Mouse (Mus musculus) heart, postnatal 36 days (tissue): ENCODE measurements at regions not wholly inside any gene's neighbourhood (a gene's known extent, or its start where the extent isn't known, plus 50 kb on each side); places are given as distances from the start of the nearest gene placed in this dataset.
"Not testable (repeated sequence)": the region's sequence is repeated elsewhere in the genome, so short reads cannot be mapped to it uniquely, and the experiment has no call there.

Experiments
- DNase-seq, 2 experiments: peaks; one replicate each; pipeline ENCODE4 v3.0.0; 2021 to 2022
- intact Hi-C: fragments of 180-260 bp; cut with DNase I; formaldehyde crosslinking; loops from one replicate; pipeline ENCODE4 v1.15.1; 2025

DNA sequence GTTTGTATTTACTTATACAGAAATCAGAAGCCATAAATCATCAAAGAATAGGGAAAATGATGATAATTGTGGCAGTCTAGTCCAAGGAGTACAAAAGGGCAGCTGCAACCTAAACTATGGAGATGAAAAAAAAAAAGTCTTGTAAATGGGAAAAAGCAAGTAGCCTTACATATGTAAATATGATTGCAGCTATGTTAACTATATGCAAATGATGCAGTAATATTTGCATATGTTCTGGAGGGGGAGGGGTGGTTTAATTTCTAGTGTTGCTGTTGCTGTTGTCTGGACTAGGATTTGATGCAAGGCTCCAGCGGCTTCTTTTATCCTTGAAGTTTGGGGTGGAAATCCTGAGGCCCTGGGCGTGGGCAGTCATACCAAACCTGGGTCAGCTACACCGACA, 163.0 kb downstream of the Ankrd50 start:
- intact Hi-C loops: no loop called here
- no peak for DNase-seq

DNA sequence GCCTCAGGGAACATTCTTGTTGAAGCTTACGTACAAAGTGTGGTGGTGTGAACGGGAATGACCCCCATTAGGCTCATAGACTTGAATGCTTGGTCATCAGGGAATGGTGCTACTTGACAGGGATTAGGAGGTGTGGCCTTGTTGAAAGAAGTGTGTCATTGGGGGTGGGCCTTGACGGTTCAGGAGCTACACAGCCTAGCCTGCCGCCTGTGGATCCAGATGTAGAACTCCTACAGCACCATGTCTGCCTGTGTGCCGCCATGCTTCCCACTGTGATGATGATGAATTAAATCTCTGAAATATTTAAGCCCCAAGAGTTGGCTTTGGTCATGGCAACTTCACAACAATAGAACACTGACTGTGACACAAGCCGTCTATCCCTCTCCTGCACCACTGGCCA, 163.6 kb downstream of the Ankrd50 start:
- no peak for DNase-seq

DNA sequence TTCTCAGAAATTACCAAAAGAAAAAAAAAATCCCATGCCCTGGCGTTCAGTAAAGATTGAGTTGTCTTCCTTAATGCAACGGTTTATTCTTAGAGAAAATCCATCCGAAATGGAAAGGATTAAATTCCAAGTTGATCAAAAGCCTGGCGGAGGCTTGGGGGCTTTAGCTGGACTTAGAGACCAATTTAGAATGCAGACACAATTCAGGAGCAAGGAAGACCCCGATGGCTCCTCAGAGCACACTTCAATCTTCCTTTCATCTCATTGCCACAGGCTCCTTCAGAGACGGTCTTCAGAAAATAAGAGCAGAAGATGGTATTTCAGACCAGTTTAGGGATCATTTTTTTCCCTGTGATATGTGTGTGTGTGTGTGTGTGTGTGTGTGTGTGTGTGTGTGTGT, 171.8 kb downstream of the Ankrd50 start:
- intact Hi-C loops: no loop called here

More for the DNA sequence above, 163.6 kb downstream of the Ankrd50 start:
- intact Hi-C loops: no loop called here

GRCm38 (mm10) chr3:38312121-38312520, 172.5 kb downstream of the Ankrd50 start:
- DNase-seq: no peak
- intact Hi-C loops: no loop called here

More for the DNA sequence above, 171.8 kb downstream of the Ankrd50 start:
- DNase-seq: no peak

- DNase-seq: no peak
- intact Hi-C loops: no loop called here
These were observed 184.5 kb downstream of the Ankrd50 start for GRCm38 (mm10) chr3:38299898-38300751.

- intact Hi-C loops: no loop called here
- DNase-seq: no peak
These were observed 185.3 kb downstream of the Ankrd50 start for GRCm38 (mm10) chr3:38299236-38299897.

DNA sequence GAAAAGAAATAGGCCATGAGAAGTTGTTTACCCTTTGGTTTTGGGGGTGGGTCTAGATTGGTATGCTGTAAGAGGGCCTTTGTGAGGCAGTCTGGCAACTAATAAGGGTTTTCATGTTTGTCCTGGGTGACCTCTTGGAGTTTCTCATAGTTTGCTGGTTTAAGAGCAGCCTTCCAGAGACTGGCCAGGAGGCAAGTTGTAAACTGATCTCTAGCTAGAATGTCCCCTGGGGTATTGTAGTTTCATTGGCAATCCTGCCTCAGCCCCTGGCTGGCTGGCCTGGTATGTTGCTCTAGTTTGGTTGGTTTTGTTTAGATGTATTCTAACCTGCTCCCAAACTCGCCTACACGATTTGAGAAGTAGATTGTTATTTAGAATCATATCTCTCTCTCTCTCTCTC, 187.1 kb downstream of the Ankrd50 start:
- intact Hi-C loops: no loop called here
- no peak for DNase-seq

DNA sequence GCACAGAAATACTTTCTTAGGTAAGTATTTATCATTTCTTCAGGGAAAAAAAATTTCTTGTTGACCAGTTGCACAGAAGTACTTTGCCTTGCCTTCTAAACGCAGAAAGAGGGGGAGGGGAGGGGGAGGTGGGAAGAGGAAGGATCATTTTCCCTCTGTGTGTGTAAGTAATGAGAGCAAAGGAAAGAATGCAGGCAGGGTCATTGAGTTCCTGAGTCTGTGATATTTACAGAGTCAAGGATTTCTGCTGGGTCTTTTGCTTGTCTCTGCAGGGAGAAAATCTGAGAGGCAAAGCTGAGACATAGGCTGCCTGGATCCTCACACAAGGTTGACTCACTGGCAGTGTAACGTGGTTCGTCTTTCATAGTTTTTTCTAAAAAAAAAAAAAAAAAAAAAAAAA, 195.6 kb downstream of the Ankrd50 start:
- no peak for DNase-seq
- intact Hi-C loops: no loop called here

GRCm38 (mm10) chr3:38283687-38284124, 200.9 kb downstream of the Ankrd50 start:
- DNase-seq: peak; percentile 38 to 50
- intact Hi-C loops: no loop called here

GRCm38 (mm10) chr3:38282891-38283290, 201.8 kb downstream of the Ankrd50 start:
- intact Hi-C loops: no loop called here
- no peak for DNase-seq

DNA sequence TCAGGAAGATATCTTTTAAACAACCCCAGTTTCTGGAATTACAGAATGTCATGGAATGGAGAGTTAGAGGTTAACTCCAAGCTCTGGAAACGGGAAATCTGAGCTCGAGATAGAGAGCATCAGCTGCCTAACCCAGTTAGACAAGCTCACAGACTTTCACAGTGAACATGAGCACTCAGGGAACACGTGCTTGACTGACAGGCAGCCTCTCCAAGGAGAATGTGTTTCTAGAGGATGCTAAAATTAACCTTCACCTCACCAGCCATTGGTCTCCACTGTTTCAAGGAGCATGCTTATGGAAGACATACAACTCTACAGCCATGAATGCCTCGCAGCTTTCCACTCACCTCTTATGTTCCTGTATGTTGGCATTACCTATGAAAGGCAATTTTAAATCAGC, 203.0 kb downstream of the Ankrd50 start:
- no peak for DNase-seq
- intact Hi-C loops: no loop called here

DNA sequence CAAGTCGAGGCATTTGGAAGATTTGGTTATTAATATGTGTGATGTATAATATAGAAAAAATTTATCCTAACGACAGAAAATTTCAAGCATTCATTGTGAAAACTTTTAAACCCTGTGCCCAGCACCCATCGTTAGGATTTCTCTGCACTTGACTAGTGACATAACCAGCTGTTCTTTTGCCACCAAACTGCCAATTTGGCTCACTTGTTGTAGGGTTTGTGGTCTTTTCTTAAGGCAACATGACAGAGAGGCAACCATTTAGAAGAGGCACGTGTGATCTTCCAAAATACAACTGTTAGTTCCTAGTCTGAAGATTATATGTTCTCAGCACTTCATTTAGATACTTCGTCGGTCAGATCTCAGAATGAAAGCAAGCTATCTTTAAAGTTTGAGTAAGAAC, 203.8 kb downstream of the Ankrd50 start:
- DNase-seq: no peak
- intact Hi-C loops: no loop called here

DNA sequence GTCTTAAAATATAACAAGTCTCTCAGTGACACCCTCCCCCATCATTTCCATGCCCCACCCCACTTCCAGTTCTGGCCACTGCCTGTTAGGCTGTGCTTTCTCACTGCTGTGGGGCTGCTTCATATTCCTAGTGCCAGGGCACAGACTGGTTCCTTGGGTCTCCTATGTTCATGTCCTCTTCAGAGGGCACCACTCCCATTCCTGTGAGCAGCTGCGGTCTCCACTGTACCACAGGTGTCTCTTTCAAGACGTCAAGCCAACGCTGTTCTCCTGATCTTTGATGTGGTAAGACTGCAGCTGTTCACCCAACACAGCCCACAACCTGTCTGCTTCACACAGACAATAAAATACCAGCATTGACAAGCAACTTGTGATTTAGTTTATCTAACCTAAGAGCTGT, 204.5 kb downstream of the Ankrd50 start:
- DNase-seq: no peak
- intact Hi-C loops: no loop called here

- intact Hi-C loops: no loop called here
These were observed 207.6 kb downstream of the Ankrd50 start for GRCm38 (mm10) chr3:38276948-38277504.

DNA sequence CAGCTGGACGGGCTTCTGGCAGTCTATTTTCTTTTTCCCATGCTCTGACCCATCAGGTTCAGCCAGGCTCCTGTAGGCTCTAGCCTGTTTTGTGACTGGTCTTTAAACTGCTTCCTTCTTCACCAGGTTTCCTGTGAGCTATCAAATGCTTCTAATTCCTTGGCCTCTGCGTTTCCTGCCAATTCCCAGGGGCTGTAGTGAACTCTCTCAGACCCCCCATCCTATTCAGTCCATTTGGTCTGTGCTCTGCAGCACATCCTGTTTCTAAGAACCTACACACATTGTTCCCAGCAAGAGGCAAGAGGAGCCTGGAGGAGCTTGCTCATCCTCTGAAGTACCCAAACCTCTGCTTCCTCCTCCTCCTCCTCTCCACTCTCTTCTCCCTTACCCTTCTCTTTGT, 209.3 kb downstream of the Ankrd50 start:
- intact Hi-C loops: no loop called here
- DNase-seq: peak; percentile 25 to 29

More at GRCm38 (mm10) chr3:38276948-38277504, 207.6 kb downstream of the Ankrd50 start:
- DNase-seq: no peak

DNA sequence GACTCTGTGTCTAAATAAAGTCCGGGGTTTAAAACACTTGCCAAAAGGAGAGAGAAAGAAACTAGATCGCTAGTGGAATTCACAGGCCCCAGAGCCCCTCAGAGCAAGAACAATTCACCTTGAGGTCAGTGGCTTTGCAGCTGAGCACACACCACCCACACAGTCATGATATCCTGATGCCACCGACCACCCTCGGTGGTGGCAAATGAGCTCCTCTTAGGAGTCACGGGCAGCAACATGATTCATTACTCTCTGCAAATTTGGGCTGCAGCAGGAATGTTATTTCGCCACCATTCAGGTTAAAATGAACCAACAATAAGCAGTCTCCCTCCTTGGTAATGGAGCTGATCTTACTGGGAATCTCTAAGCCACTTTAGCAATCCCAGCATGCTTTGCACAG, 213.9 kb downstream of the Ankrd50 start:
- no peak for DNase-seq
- intact Hi-C loops: no loop called here

- intact Hi-C loops: no loop called here
- DNase-seq: no peak
These were observed 216.4 kb downstream of the Ankrd50 start for GRCm38 (mm10) chr3:38268226-38268625.

GRCm38 (mm10) chr3:38263261-38264141, 221.1 kb downstream of the Ankrd50 start:
- intact Hi-C loops: no loop called here
- no peak for DNase-seq

GRCm38 (mm10) chr3:38261326-38262075, 223.1 kb downstream of the Ankrd50 start:
- intact Hi-C loops: no loop called here
- DNase-seq: no peak

- DNase-seq: not testable (repeated sequence)
- intact Hi-C loops: loop anchor here (5.0 kb wide), 1 partner anchor 98 kb away; no protein-coding TSS in a partner anchor
These were observed 225.4 kb downstream of the Ankrd50 start for GRCm38 (mm10) chr3:38259223-38259622.
